Mouse (Mus musculus) induced T-regulatory cell, adult 2 months (primary cell): ENCODE measurements around the gene Glra2.
"Not testable (repeated sequence)": the region's sequence is repeated elsewhere in the genome, so short reads cannot be mapped to it uniquely, and the experiment has no call there.

Experiments used
- DNase-seq: peaks from one replicate; pipeline ENCODE4 v3.0.0-alpha.2; 2012; ENCODE audit warnings: low read depth

The Glra2 gene

DNA sequence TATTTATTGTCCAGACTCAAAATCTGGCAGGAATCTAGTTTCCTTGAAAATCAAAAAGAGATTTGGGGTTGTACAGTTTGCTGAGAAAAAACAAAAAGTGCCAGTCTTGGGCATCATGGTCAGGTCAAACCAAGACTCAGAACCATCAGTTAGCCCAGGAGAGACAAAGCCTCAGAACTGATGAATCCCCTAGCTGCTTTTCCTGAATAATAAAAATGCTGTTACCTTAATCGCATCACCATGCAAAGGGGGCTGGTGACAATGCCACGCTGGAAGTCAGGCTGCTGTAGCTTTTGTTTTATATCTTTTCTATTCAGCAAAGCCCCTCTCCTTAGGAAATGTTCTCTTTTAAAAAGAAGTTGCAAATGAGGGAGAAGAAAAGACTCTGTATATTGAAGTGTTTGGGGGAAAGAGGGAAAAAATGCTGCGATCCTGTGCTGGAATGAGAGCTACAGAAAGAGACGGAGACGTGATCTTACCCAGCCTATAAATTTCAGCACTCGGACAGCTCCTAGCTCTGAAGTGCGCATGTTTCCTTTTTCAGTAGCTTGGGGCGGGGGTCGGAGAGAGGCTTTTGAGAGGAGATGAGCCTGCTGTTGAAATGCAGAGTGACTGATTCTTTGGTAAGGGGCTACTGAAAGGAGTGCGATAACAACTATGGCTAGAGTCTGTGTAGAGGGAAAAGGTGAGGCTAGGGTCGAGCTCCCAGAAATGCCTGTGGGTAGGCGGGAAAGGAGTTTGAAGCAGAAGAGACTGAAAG is at the start of gene Glra2:
TSS of gene Glra2 (minus strand) at position 455 of the 760 bp plus-strand sequence.
- DNase-seq = peak; percentile 0

DNA sequence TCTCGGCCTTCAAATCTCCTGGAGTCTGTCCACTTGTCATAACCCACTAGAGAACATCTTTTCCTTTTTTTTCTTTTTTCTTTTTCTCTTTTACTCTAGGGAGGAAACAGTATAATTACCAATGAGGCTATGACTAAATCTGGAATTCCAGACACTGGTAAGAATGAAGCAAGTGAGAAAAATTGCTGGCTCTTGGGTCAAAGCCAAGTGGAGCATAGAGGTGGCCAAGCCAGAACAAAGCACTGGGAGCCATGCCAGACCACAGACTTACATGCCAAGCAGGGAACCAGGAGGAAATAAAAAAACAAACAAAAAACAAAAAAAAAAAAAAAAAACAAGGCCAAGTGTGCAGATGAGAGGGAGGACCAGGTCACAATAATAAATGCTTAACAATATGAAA is 35.6 kb upstream of the Glra2 start:
- DNase-seq = no peak

DNA sequence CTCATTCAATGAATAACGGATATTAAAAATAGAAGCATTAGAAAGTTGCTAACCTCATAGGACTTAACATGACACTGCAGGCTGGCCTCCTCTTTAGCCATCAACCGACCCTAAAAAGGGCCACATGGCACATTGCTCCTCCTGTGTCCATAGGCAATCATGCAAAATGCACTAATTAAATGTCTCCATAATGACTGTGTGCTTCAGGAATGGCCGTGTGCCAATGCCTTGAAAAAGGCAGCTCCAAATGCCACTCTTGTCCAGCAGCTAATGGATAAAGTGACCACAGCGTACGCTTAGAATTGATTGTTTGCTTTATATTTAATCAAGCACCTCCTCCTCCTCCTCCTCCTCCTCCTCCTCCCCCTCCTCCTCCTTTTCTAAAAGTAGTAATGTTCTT is 17.4 kb upstream of the Glra2 start:
- no peak for DNase-seq

DNA sequence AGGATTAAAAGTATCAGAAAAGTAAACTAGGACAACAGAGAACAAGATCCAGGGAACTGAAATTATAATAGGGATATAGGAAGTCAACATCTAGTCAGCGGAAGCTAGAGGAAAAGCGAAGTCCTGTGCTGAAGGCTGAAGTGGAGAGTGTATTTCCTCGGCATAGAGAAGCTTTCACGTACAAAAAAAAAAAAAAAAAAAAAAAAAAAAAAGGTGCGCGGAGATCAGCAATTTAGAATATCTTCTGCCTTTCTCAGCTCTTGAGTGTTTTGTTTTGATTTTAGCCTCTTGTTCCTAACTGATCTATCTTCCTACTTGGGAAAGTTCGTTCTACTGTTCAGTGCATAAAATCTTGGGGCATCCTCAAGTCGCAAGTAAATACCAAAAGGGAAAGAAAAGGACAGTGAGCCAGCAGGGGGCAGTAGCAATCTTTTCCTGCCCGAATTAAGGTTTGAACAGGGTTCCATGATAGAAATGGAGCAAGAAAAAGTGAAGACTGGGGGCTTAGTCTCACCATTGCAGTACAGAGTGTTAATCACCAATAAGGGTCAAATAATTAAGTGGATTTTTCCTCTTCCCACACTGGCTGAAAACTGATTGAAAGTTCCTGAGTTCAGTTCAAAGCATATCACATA is 623 bp upstream of the Glra2 start:
- no peak for DNase-seq

DNA sequence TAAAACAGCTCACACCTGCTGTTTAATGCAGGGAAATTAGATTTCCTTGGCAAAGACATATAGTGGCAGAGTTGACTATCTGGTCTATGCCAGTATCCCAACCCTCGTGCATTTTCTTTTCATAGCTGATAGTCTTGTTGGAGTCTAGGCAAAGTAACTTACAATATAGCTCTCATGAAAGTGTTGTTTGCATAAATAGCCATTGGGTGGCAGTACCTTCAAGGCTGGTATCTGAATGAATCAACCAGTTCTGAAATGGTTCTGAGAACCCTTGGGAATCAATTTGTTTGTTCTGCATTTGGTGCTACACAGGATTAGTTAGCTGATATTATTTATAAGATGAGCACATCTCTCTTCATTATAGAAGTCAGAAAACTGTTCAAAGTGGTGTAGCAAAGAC is 133.6 kb downstream of the Glra2 start:
- no peak for DNase-seq

DNA sequence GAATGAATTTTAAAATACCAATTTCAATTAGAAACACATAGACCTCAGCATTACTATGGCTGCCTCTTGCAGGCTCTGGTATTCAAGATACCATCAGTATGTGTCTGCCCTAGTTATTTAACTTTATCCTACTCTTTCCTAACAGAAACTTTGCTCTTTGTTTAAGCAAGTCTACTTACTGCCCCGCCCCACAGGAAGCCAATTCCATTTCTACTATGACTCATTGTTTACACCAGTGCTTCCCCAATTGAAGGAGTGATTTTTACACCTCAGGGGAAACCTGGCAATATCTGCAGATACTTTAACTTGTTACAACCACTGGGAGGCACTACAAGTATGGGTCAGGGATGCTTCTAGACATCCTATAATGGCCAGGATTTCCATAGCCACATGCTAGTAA is 136.0 kb downstream of the Glra2 start:
- no peak for DNase-seq

DNA sequence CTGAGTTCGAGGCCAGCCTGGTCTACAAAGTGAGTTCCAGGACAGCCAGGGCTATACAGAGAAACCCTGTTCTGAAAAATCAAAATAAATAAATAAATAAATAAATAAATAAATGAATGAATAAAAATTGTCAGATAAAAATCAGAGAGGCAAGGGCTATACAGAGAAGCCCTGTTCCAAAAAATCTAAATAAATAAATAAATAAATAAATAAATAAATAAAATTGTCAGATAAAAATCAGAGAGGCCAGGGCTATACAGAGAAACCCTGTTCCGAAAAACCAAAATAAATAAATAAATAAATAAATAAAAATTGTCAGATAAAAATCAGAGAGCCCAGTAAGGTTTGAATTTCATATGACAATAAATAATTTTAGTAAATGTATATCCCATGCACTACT is 144.2 kb downstream of the Glra2 start:
- DNase-seq = not testable (repeated sequence)

DNA sequence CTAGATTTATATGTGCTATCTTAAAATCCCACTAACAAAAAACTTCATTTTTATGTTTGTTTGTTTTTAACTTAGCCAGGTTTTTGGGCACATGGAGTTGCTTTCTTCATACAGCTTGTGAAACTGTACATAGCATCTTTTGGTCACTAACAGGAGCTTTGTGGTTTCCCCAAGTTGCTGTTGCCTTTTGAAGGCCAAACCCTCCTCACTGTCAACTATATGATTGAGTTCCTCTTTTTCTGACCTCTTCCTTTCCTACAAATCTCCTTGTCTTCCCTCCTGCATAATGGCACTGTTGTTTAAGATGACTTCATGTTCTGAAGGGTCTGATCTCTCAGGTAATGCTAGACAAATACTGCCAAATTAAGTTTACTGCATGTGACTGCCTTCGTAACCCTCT is 170.6 kb downstream of the Glra2 start:
- DNase-seq = no peak

DNA sequence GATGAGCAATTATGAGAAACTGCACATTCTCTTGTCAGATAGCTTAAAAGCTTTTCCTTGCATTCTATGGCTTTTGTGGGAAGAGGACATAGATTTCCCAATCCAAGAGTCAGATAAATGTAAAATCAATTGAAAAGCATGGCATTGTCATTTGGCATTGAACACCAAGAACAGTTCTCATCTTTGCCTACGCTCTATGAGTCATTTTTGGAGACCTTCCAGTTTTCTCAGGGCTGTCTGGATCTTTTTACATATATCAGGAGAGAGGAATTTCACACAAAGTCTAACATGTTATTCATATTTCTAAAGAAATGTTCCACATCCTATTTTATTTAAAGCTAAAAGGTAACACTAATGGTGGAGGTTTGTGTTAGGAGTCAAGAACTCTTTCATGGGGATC is 223.0 kb downstream of the Glra2 start:
- DNase-seq = no peak
